Mouse (Mus musculus) cerebellum, adult 18-20 months (tissue): ENCODE data around the gene Dand5.

Experiments
- DNase-seq, 2 experiments: peaks; one replicate each; pipeline ENCODE4 v3.0.0; 2021

Gene Dand5

GRCm38 (mm10) chr8:84799136-84799931 lies 23.3 kb downstream of the Dand5 start:
- peak; percentile 65 to 80 for DNase-seq

GRCm38 (mm10) chr8:84798446-84799135 lies 24.0 kb downstream of the Dand5 start:
- peak; percentile 24 to 60 for DNase-seq

DNA sequence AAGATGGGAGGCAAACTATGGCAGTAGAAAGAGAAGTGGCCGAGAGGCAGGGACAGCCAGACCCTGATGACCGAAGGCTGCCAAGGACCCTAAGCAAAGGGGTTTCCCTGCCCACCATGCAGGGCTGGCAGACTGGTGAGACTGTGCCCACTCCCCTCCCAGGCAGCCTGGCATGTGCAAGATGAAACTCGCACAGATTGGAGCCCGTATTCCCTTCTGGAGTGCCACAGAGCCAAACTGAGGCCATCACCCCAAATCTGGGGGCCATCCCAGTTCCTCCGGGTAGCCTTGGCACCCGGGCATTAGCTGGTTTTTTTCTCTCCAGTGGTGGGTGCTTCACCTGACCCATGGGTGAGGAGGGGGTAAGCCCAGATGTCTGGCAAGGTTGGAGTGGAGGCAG lies 24.7 kb downstream of the Dand5 start:
- peak; percentile 20 to 41 for DNase-seq

- peak; percentile 22 to 33 for DNase-seq
Measured at GRCm38 (mm10) chr8:84797256-84797797, 25.3 kb downstream of the Dand5 start.

DNA sequence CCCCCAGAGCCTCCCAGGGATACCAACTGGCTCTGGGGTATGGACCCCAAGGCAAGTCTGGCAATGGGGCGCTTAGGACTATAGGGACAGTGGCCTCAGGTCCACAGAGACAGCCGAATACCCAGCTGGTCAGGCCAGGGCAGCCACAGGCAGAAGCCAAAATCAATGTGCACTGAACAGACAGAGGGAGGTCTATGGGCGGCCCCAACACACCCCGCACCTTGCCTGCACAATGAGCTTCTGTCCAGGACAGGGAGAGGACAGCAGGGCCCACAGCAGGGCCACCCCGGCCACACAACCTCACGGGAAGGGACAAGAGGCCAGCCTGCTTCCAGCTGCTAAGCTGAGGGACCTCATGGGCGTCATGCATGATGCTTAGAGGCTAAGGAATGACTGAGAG lies 28.1 kb downstream of the Dand5 start:
- DNase-seq: peak; percentile 65 to 74

DNA sequence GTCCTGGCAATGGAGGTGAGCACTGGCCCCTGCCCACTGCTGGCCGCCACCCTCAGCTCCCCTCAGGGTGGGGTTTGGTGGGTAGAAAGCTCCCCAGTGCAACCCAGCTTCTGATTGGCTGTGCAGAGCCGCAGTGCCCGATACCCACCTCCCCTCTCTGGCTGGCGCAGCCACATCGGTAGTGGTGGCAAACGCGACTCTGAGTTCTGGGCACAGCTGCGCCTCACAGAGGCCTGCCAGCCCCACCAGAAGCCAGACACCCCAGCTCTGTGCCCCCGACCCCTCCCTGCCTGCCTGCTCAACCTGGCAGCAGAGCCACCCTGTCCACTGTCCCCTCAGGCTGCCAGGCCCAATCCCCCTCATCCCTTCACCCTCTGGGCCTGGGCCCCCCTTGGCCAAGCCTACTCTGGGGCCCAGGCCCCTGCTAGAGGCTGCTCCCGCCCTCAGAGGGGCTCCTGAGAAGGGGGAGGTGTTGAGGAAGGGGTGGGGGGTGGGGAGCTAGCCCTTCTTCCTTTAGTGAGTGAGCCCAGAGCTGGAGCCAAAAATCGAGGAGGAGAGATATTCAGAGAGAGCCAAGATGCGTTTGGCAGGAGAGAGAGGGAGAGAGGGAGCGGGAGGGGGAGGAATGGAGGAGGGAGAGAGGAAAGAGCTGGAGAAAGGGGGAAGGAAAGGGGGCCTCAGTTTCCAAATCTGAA lies 28.7 kb downstream of the Dand5 start:
- peak; percentile 72 to 87 for DNase-seq

DNA sequence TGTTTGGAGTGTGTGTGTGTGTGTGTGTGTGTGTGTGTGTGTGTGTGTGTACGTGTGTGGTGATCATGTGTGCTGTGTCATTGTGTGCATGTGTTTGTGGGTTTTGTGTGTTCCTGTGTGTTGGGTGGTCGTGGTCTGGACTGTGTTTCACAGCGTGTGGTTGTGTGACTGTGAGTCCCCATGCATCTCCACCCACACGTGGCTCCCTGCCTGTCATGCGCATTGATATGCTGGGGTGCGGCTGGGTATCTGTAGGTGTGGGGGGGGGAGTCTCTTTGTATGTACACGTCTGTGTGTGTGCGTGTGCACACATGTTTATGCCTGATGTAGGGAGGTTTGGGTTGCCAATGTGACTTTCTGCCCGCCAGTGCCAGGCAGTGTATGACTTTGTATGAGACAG lies 29.5 kb downstream of the Dand5 start:
- DNase-seq: peak; percentile 39 to 51

DNA sequence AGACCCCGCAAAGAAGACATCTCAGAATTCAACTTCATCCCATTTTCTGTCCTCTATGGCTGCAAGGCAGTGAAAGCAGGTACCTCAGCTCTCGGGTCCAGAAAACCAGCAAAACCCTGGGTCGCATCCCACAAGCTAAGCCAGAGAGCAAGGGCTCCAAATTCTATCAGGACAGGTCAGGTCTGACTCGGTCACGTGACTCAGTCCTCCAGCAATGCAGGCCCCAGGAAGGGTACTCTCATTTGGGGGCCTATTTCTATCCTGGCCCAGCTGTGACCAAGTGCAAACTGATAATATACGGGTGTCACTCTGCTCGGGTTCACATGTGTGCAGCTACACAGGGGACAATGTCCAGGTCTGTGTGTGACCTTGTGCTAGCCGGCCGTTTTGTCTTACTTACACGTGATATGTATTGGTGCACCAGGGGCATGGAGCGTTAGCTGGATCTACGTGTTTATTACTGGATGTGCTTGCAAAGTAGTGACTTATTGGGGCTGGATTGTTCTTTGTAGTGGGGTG lies 30.1 kb downstream of the Dand5 start:
- DNase-seq: peak; percentile 21 to 41

DNA sequence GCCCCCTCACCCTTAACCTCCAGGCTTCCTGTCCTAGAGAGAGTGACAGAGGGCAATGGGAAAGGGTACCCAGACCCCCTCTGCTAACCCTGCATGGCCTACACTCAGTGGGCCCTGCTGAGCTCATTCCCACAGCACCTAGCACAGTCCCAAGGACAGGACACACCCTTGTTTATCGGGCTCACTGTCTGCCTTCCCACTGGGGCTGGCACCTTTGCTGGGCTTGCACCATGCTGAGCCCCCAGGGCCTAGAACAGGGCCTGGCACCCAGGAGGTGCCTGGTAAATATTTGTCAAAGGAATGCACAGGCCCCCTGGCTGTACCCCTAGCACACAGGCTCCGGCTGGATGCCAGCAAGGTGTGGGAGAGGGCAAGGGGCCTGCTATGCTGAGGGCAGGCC lies 32.1 kb downstream of the Dand5 start:
- peak; percentile 15 to 49 for DNase-seq

DNA sequence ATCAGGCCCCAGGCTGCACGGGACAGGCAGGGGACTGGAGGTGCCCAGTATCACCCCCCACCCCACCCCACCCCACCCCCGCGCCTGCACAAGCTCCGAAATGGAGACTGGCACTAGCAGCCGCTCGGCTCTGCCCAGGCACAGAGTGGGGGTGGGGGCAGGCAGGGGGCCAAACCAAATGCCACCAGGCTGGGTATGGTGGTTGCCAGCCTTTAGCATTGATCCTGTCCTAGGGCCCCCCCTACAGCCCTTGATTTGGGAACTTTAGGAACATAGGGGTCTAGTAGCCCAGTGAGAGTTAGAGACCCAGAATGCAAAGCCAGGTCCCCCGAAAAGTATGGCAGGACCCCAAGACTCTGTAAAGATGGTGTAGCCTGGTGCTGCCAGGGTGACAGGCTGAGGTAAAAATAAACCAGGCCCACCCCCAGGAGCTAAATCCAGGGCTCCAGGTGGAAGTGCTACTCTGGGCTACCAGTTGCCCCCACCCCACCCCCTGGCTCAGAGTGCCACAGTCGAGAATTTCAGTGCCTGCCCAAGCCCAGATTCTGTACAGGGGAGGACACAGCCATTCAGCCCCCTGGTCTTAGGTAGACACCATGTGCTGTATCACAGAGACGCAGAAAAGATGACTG lies 32.7 kb downstream of the Dand5 start:
- peak; percentile 80 to 83 for DNase-seq

GRCm38 (mm10) chr8:84789345-84789744 lies 33.3 kb downstream of the Dand5 start:
- DNase-seq: peak in 1 of 2 experiments; percentile 26

GRCm38 (mm10) chr8:84788896-84789295 lies 33.7 kb downstream of the Dand5 start:
- peak; percentile 49 to 56 for DNase-seq

DNA sequence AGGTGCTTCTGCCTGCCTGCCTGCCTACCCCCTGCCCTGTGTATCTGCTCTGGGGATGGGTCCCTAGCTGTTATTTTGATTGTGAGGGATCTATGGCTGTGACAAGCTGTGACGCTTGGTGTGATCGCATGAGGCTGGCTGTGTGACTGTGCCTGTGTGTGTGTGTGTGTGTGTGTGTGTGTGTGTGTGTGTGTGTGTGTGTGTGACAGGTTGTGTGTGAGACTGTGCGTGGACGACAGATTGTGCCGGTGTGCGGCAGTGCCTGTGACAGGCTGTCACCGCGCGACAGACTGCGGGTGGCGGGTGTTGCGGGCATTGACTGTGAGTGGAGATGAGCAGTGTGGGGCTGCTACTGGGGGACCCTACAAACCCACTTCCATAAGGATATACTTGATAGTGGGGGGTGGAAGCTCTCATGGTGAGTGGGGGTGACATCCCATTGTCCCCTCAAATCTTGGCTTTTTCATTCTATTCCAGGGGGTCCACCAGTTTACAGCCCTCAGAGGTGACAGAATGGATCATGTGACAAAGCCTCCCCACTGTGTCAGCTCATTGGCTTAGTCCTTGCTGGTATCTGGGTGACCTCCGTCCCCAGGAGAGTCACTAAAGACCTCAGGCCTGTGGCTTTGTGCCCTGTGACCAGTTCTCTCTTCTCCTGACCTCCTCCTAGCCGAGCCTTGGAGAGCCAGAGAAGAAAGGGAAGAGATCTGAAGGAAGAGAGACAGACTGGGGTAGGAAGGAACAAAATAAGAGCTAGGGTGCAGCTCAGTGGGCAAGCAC lies 34.9 kb downstream of the Dand5 start:
- DNase-seq: peak; percentile 65 to 73

DNA sequence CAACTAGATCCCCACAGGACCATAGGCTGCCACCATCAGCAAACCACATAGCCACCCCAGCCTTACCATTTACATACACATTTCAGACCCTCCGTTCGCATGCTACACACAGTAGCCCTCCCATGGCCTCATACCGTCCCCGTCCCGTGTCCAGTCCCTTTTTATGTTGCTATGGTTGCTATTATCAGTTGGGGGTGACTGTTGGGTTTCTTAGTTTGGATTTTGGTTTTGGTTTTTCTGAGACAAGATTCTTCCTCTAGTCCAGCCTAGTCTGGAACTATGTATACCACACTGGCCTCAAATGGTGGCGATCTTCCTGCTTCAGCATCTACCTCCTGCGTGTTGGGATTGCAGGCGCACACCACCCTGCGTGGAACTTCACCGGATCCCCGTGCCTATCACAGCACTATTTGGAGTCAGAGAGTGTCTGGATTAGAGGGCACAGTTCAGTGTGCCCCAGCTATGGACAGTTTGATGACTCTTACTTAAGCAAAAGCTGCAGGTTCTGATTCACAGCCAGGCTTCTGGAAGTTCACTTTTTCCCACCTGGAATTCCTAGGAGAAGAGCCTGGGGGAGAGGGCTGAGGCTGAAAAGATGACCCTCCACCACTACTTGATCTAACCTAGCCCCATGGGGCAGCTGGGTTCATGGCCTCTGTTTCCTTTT lies 35.7 kb downstream of the Dand5 start:
- DNase-seq: peak; percentile 17 to 49

- DNase-seq: peak; percentile 55 to 62
Measured at GRCm38 (mm10) chr8:84785756-84786677, 36.6 kb downstream of the Dand5 start.

DNA sequence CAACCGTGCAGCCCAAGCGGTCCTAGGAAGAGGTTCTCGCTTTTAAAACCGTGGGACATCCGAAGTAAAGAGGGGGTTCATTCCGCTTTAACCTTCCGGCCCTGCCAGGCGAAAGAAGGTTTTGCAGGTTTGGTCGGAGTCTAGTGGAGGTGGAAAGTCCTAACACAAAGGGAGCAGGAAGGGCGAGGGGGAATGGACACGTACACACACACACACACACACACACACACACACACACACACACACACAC lies 37.2 kb downstream of the Dand5 start:
- DNase-seq: no peak

DNA sequence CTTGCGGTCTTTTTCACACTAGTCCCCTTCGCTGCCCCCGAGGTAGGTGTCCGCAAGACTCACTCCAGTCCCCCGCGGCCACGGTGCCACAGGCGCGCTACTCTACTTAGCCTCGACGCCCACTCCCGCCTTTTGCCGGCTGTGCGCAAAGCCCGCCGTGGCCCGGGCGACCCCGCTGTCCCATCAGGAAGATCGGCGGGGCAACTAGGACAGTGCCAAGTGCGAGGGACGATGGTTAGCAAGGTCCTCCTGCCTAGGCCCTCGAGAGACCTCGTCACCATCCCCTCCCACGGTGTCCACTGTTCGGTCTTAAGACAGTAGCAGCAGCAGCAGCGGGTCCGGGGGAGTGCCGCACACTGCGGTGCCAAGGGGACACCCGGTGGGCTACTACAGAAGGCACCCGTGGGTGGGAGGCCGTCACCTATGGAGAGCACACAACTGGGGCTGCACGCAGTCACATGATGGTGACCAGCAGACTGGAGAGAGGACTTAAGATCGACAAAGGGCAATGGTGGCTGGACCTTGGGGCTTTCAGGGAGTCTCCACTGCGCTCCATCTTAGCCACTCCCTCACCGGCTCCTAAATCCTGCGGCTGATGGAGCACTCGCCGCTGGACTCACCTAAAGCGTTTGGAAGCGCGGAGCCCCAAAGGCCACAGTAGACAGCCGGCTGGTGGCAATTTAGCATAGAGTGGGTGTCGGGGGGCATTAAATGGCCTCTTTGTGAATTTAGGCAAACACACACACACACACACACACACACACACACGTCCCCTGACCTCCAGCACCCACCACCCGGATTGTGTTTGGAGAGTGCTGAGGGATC lies 37.7 kb downstream of the Dand5 start:
- DNase-seq: peak; percentile 51 to 70

DNA sequence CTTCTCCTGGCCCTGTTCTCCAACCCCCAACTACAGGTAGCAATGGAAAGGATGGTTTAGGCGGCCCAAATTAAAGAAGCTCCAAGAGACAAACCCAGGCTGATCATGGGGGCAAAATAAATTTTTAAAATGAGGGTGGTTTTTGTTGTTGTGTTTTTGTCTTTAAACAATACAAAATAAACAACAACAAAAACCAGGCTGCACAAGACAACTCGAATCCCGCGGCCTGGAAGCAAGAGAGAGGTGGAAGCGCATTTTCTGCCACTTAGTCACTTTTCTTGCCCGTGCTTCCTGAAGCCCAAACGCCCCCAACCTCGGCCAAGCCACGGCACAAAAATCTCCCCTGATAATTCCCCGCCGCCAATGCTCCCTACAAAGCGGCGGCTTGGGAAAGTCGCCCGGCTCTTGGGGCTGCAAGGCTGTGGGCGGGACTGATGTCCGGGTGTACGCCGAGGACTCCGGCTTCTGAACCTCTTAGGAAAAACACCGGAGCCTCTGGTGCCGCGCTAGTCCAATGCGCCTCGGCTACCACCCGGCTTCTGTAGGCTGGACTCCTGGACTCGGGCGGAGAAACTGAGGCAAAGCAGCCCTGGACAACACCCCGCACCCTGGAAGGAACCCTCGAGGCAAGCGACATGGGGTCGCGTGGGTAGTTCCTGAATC lies 38.6 kb downstream of the Dand5 start:
- DNase-seq: peak; percentile 77 to 79
